Mouse (Mus musculus) v-Abl transformed pro-B cells (cell line): ENCODE measurements at regions not wholly inside any gene's neighbourhood (a gene's known extent, or its start where the extent isn't known, plus 50 kb on each side); places are given as distances from the start of the nearest gene placed in this dataset.

Experiments used
- in situ Hi-C, 2 experiments: fragments of 400-800 bp; cut with MboI; formaldehyde crosslinking; loops; one replicate each; pipeline ENCODE4 v1.15.1; 2025; ENCODE audit not compliant: unreplicated experiment in 2 of 2

GRCm38 (mm10) chr6:26779551-26779950 lies 970.5 kb upstream of the Pot1a start:
- in situ Hi-C loops, result no loop called here

GRCm38 (mm10) chr6:26776636-26777035 lies 967.6 kb upstream of the Pot1a start:
- in situ Hi-C loops, result no loop called here

- in situ Hi-C loops, result loop anchor here in 1 of 2 experiments (25.0 kb wide), 2 partner anchors 955 to 1495 kb away; partner anchors contain the start of gene Pot1a
These were observed 957.8 kb upstream of the Pot1a start for GRCm38 (mm10) chr6:26766846-26767245.

GRCm38 (mm10) chr6:26764727-26765126 lies 955.7 kb upstream of the Pot1a start:
- in situ Hi-C loops, result loop anchor here in 1 of 2 experiments (25.0 kb wide), 2 partner anchors 952 to 1498 kb away; partner anchors contain the start of gene Pot1a

DNA sequence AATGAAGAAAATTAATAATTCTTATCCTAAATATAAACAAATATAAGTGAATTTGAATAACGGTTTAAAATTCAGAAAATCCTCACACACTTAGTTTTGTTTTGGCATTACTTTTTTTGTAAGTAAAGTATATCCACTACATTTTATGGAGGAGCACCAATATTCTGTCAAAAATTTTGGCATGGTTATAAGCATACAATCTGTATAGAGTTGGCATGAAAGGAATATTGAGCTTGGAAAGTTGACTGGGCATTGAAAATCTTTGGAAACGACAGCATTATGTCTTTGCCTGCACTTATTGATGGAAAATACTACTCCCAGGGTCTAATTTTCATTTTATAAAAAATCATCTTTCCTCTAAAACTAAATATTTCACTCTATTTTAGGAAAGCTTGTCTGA lies 952.5 kb upstream of the Pot1a start:
- in situ Hi-C loops, result loop anchor here in 1 of 2 experiments (25.0 kb wide), 2 partner anchors 949 to 1501 kb away; partner anchors contain the start of gene Pot1a
